Mouse (Mus musculus) olfactory bulb, adult 2 months (tissue): Measurements from ENCODE around the gene Smim27.

ENCODE experiments used
- CTCF ChIP-seq: fragments of 200-500 bp; IDR thresholded peaks from 2 replicates; pipeline ENCODE4 v1.5.1; 2012; ENCODE audit warnings: low read depth, mild to moderate bottlenecking, low read length, moderate library complexity; ENCODE audit not compliant: insufficient read depth
- POLR2A ChIP-seq: fragments of 200-500 bp; IDR thresholded peaks from 2 replicates; pipeline ENCODE4 v1.6.1; 2012; ENCODE audit warnings: mild to moderate bottlenecking, low read depth, low read length, moderate library complexity; ENCODE audit not compliant: insufficient read depth

DNA sequence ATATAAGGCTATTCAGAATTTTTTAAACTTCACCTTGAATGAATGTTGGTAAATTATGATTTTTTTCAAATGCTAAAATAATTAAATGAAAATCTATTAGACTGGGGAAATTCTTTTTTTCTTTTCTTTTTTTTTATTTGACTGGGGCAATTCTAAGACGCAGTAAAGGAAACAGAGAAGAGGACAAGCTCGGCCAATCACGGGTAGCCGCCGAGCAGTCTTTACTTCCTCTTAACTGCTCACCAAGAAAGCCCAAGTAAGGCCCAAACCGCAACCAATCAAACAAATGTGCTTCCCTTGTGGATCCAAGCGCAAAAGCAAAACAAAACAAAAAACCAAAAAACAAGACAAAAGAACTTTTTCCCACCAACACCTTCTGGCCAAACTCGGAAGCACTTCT is 25.3 kb upstream of the Smim27 start:
- TF ChIP-seq CTCF: no peak
- no peak for TF ChIP-seq POLR2A
